Mouse (Mus musculus) E14TG2a.4 (cell line): ENCODE data around the gene Trim62.

Experiments used
- CTCF ChIP-seq: conservative IDR thresholded peaks from 2 replicates; pipeline ENCODE4 v1.5.1; 2014; ENCODE audit warnings: low read length
- NANOG ChIP-seq: IDR thresholded peaks from 2 replicates; pipeline ENCODE4 v1.6.1; 2014; ENCODE audit warnings: borderline replicate concordance, low read length, mixed read lengths
- POU5F1 ChIP-seq: IDR thresholded peaks from 2 replicates; pipeline ENCODE4 v1.6.1; 2014; ENCODE audit warnings: low read length, borderline replicate concordance

DNA sequence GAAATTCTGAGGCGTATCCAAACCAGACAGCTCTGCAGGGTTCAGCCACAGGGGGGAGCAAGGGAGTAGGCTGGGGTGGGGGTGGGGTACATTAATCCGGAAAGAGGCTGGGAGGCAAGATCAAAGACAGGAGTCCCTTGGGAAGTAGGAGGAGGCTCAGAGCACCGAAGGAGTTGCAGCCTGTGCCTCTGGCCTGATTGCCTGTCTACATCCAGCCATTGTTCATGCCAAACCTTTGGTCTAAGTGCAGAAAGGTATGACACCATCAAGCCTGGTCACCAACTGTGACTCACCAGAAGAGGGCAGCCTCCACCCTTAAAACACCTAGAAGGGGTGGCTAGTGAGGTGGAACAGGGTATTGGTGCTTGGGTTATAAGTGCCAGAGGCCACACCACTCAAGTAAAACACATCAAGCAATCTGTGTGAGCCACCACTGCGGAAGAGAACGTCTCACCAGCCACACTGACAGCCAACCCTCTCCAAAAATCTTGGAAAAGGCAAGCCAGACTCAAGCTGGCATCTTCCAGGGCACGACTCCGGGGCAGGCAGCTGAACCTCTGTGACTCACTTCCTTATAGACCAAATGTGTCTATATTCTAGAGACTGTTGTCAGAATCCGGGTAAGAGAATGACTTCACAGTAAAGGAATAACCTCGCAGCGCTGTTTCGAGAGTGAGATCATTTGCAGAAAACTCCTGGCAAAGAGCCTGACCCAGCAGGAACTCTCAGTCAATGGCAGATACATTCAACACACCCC is 74.0 kb downstream of the Trim62 start:
- TF ChIP-seq CTCF (peak; percentile 89), POU5F1 (no peak), NANOG (no peak)
